Mouse (Mus musculus) stomach, embryonic 16.5 days (tissue): ENCODE data around the gene Josd2. TPM values are rescaled to one million over a fixed set of nuclear protein-coding genes. Genes with fewer than 3 reads are reported as not detected.
A peak's percentile ranks its signal among the peaks of the same experiment; 100 is the strongest.

Experiments used
- ATAC-seq: fragments of 200-750 bp; cut with Nextera tagmentation; 2 replicates; pipeline ENCODE4 v1.8.0; 2017; ENCODE audit warnings: moderate number of reproducible peaks, moderate TSS enrichment; ENCODE audit not compliant: insufficient read depth, low FRiP score
- H3K27ac ChIP-seq: fragments of 300-500 bp; sonication (generic); 2 replicates; pipeline ENCODE4 v1.5.1; 2014; ENCODE audit warnings: low read length
- H3K27me3 ChIP-seq: fragments of 300-500 bp; sonication (generic); 2 replicates; pipeline ENCODE4 v1.6.1; 2014; ENCODE audit warnings: low read length, control low read depth, mixed read lengths; ENCODE audit not compliant: control insufficient read depth, insufficient read depth
- H3K36me3 ChIP-seq: fragments of 300-500 bp; sonication (generic); 2 replicates; pipeline ENCODE4 v1.6.1; 2014; ENCODE audit warnings: low read length; ENCODE audit not compliant: control insufficient read depth, insufficient read depth
- H3K4me1 ChIP-seq: fragments of 300-500 bp; sonication (generic); 2 replicates; pipeline ENCODE4 v1.6.1; 2014; ENCODE audit warnings: low read length, control low read depth, mixed read lengths; ENCODE audit not compliant: control insufficient read depth, insufficient read depth
- H3K4me2 ChIP-seq: fragments of 300-500 bp; sonication (generic); 2 replicates; pipeline ENCODE4 v1.6.1; 2014; ENCODE audit warnings: low read depth, low read length, mixed read lengths
- H3K4me3 ChIP-seq: fragments of 300-500 bp; sonication (generic); replicated peaks from 2 replicates; pipeline ENCODE4 v1.5.1; 2014; ENCODE audit warnings: mild to moderate bottlenecking, low read length
- H3K9ac ChIP-seq: fragments of 300-500 bp; sonication (generic); 2 replicates; pipeline ENCODE4 v1.6.1; 2014; ENCODE audit warnings: low read length
- H3K9me3 ChIP-seq: fragments of 300-500 bp; sonication (generic); replicated peaks from 2 replicates; pipeline ENCODE4 v1.6.1; 2016; ENCODE audit warnings: low read length, control low read depth; ENCODE audit not compliant: control insufficient read depth
- WGBS: fragments of 180-500 bp; shearing (Covaris S2); extraction: QIAGEN DNeasy Blood & Tissue Kit; methylation state at CpG from one replicate; pipeline ENCODE4 v1.1.7; 2014; 5-methylcytosine and 5-hydroxymethylcytosine counted together
- polyA plus RNA-seq: library from polyadenylated mRNA; unstranded; fragments of >200 nt; fragmentation: Nextera tagmentation; extraction: Ambion mirVana; gene quantifications from 2 replicates; pipeline ENCODE4 v1.2.1, GENCODE M21; 2015

The Josd2 gene
- polyA plus RNA-seq, 1 experiment from 2014 or later = 88.0 TPM

DNA sequence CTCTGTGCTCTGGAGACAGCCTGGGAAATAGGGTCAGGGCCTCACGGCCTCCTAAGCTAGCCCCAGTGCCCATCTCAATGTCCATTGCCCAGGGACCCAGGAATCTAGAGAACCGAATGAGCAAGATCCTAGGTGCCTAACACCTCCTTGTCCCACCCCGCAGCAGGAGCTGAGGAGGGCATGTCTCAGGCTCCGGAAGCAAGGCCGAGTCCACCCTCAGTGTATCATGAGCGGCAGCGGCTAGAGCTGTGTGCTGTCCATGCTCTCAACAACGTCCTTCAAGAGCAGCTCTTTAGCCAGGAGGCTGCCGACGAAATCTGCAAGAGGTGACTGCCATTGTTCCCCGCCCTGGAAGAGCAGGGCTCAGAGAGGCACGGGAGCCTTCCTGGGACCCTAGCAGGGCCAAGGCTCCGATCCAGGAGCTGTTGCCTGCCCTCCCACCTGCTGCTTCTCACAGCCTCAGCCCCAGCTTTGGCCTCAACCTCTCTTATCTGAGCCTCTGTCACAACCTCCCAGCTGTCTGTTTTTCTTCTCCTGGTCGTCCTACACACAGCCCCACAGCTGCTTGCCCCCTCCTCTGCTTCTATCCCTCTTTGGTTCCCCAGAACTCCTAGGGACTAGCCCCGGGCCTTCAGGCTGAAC is 985 bp downstream of the Josd2 start:
- H3K4me1 ChIP-seq = peaks cover 10% of the 10 kb centered on the region
- H3K27me3 ChIP-seq = peaks cover 16% of the 10 kb centered on the region
- peak overlapping the region; percentile 83 for H3K9ac ChIP-seq
- H3K9me3 ChIP-seq = no peaks in the 10 kb centered on the region
- peak overlapping the region; percentile 72 for H3K4me3 ChIP-seq
- 64% methylated on average over 15 of the region's 15 CpGs for WGBS
- peak overlapping the region; percentile 86 for H3K4me2 ChIP-seq
- ATAC-seq = no peak
- no peak overlapping the region for H3K27ac ChIP-seq
- no peaks in the 10 kb centered on the region for H3K36me3 ChIP-seq

DNA sequence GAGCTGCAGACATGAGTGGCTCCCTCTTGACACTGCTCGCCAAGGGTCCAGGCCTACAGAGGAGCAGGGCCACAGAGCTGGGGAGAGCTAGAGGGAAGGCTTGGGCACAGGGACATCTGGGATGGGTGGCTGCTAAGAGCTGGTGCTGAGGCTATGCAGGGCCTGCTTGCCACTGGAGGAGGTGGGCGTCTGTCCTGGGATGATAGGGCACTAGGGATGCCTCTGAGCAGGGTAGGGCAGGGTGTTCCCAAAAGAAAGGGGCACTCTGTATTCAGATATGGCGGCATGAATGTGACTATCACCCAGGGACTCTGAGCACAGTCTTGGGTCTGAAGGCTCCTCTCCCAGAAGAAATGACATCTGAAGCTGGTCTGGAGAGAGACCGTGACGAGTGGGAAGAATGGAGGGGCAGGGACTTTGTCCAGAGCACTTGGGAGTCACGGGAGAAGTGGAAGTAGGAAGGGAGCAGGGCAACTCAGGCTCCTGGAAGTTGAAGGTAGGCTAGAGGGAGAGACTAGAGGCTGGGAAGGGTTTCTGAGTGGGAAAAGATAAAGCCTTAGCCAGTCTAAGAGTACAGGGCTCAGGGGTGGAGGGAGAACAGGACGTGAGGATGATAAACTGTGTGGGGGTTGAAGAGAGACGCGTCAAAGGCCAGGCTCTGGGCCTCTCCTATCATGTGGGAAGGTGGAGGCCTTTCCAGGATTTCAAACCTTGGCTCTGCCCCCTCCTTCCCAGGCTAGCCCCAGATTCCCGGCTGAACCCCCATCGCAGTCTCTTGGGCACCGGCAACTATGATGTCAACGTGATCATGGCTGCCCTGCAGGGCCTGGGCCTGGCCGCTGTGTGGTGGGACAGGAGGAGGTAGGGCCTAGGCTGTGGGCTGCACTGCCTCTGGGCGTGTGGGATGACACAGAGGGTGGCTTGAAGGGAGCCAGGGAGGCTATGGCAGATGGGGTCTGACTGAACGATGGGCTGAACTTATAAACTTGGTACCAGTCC is 2.2 kb downstream of the Josd2 start:
- H3K4me3 ChIP-seq = no peak overlapping the region
- peaks cover 10% of the 10 kb centered on the region for H3K4me1 ChIP-seq
- no peak overlapping the region for H3K27ac ChIP-seq
- H3K9me3 ChIP-seq = no peaks in the 10 kb centered on the region
- no peak overlapping the region for H3K4me2 ChIP-seq
- no peak for ATAC-seq
- H3K36me3 ChIP-seq = no peaks in the 10 kb centered on the region
- H3K27me3 ChIP-seq = peaks cover 4% of the 10 kb centered on the region; the same call in 1 of the 2 replicates
- no peak overlapping the region for H3K9ac ChIP-seq
- 86% methylated on average over 16 of the region's 16 CpGs for WGBS

DNA sequence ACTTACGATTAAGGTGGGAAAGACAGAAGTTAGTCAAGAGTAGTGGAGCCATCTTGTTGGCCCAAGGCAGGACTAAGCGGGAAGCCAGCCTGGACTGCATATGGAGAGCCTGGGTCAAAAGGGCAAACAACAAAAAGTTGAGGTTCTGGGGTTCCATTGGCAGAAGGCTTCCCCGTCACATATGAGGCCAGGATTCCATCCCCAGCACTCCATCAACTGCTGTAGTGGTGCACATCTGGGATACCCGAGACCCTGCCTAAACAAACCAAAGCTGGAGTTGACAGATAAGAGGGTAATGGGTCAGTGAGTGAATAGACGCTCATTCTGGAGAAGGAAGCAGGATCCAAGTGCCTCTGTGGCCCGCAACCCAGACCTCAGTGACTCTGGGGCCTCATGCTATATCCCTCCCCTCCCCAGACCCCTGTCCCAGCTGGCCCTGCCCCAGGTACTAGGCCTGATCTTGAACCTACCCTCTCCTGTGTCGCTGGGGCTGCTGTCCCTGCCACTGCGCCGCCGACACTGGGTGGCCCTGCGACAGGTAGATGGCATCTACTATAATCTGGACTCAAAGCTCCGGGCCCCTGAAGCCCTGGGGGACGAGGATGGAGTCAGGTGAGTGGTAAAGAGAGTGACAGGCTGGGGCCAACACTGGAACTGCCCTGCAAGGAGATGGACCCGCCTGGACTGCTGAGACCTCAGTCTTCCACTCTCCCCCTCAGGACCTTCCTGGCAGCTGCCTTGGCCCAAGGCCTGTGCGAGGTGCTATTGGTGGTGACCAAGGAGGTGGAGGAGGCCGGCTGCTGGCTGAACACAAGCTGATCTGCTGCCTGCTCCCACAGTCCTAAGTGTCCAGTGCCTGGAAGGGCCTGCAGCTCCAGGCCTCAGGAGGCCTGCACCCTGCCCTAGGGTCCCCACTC is 3.2 kb downstream of the Josd2 start:
- 77% methylated on average over 16 of the region's 16 CpGs for WGBS
- Histone ChIP-seq H3K9me3 (no peaks in the 10 kb centered on the region), H3K9ac (no peak overlapping the region), H3K27me3 (peaks cover 4% of the 10 kb centered on the region; the same call in 1 of the 2 replicates), H3K27ac (no peak overlapping the region), H3K36me3 (no peaks in the 10 kb centered on the region), H3K4me3 (no peak overlapping the region), H3K4me2 (no peak overlapping the region), H3K4me1 (peaks cover 10% of the 10 kb centered on the region)
- ATAC-seq = no peak

DNA sequence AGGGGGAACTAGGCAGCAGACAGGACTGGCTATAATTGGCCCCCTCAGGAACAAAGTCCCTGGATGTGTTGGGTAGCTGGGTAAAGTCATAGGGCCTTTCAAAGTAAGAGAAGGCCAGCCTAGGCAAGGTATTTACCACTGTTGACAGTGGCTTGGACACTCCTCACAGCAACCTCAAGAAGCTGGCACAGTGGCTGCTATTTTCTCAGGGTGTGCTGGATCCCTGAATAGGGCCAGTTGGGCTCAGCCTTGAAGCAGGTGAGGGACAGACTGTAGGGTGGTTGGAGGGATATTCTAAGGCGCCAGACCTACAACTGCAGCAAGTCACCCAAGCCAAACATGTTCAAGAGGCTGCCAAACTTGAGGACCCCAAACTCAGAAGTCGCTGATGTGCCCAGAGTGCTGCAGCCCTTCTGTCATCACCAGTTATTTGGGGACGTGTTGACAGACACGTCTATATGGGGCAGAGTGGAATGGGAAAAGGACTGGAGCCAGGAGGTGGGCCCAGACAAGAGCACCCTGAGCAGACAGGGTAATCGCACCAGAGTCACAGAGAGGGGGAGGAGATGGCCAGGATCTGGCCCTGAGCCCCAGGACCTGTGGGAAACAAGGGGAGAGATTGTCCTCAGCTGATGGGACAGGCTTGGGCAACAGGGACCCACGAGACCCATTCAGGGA is 4.2 kb downstream of the Josd2 start:
- no peaks in the 10 kb centered on the region for H3K36me3 ChIP-seq
- no peak overlapping the region for H3K4me3 ChIP-seq
- H3K4me1 ChIP-seq = peaks cover 10% of the 10 kb centered on the region
- H3K27me3 ChIP-seq = peaks cover 4% of the 10 kb centered on the region; the same call in 1 of the 2 replicates
- ATAC-seq = no peak
- H3K4me2 ChIP-seq = no peak overlapping the region
- 38% methylated on average over 6 of the region's 6 CpGs for WGBS
- H3K9ac ChIP-seq = no peak overlapping the region
- H3K9me3 ChIP-seq = no peaks in the 10 kb centered on the region
- no peak overlapping the region for H3K27ac ChIP-seq

DNA sequence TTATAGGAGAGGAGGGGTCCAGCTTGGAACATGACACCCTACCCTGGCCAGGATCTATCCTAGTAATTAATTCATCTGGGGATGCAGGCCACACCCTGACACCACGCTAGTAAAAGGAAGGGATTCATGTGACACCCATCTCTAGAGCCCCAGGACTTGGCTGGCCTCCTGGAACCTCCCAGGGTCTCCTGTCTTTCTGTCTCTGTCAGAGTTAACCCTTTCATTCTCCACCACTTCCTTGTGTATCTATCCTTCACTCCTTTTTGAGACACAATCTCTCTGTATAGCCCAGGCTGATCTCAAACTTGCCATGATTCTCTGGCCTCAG is 4.7 kb downstream of the Josd2 start:
- H3K4me3 ChIP-seq = no peak overlapping the region
- H3K9me3 ChIP-seq = no peaks in the 10 kb centered on the region
- no peak overlapping the region for H3K27ac ChIP-seq
- peaks cover 10% of the 10 kb centered on the region for H3K4me1 ChIP-seq
- 31% methylated on average over 1 of the region's 1 CpGs for WGBS
- no peak overlapping the region for H3K4me2 ChIP-seq
- H3K27me3 ChIP-seq = peaks cover 4% of the 10 kb centered on the region; the same call in 1 of the 2 replicates
- ATAC-seq = no peak
- H3K36me3 ChIP-seq = no peaks in the 10 kb centered on the region
- no peak overlapping the region for H3K9ac ChIP-seq

DNA sequence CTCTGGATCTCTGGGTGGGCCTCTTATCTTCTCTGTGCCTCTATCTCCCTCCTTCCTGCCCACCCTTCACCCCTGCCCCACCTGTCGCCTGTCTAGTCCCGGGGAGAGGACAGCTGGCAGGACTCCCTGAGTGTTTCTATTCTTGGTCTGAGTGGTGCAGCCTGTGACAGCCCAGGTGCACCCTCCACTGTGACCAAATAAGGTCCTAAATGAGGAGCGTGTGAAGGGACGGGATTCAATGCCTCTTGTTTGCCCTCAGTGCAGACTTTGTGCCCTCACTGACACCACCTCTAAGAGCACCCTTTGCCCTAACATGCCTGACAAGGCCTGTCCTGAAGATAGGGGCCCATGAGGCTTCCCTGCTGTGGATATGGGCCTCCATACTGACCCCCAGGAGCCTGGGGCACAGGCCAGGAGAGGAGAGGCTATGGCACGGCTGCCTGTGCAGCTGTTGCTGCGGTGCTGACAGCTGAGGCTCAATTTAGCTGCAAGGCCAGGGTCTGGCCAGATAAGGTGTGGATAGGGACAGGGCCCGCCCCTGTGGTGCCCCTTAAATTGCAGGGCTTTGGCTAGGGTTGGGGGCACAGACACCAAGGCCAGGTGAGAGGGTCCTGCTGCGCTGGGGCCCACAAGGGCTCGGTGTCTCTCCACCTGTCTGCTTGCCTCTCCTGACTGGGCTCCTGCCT is 5.3 kb downstream of the Josd2 start:
- peaks cover 10% of the 10 kb centered on the region for H3K4me1 ChIP-seq
- H3K9ac ChIP-seq = peak overlapping the region; percentile 35; the same call in 1 of the 2 replicates

DNA sequence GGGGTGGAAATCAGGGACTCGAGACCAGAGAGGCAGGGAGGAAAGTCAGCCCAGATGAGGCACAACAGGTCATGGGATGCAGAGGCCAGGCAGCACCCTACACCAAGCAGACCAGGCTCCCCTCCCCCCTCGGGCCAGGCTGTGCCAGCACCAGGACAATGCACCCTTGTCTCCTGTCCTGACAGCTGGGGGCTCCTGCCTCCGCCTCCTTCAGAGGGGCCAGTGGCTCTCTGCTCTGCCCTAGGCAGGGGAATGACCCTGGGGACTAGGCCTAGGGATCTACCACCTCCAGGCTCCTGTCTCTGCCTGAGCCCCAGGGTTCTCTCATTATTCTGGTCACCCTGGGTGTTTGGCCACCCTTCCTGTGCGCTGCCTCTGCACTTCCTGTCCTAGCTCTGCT is 6.6 kb downstream of the Josd2 start:
- Histone ChIP-seq H3K9me3 (no peaks in the 10 kb centered on the region), H3K27ac (no peak overlapping the region), H3K4me2 (no peak overlapping the region), H3K4me1 (peaks cover 3% of the 10 kb centered on the region; the same call in 1 of the 2 replicates), H3K36me3 (no peaks in the 10 kb centered on the region), H3K27me3 (peaks cover 4% of the 10 kb centered on the region; the same call in 1 of the 2 replicates), H3K4me3 (no peak overlapping the region), H3K9ac (no peak overlapping the region)
- 26% methylated on average over 4 of the region's 4 CpGs for WGBS
- ATAC-seq = peak; percentile 63

More for the DNA sequence above, 5.3 kb downstream of the Josd2 start:
- 38% methylated on average over 9 of the region's 9 CpGs for WGBS
- Histone ChIP-seq H3K4me3 (no peak overlapping the region), H3K4me2 (no peak overlapping the region), H3K27me3 (peaks cover 4% of the 10 kb centered on the region; the same call in 1 of the 2 replicates), H3K9me3 (no peaks in the 10 kb centered on the region), H3K27ac (0 out of 2 replicates have a peak overlapping the region, but pooled peaks have one; percentile 42), H3K36me3 (no peaks in the 10 kb centered on the region)
- ATAC-seq = no peak
